Mouse (Mus musculus) brain, embryonic 18.5 days (tissue): Measurements from ENCODE around the gene Rin1.
"Not testable (repeated sequence)": the region's sequence is repeated elsewhere in the genome, so short reads cannot be mapped to it uniquely, and the experiment has no call there.

ENCODE experiments used
- DNase-seq: peaks from one replicate; pipeline ENCODE4 v3.0.0-alpha.2; 2012; ENCODE audit warnings: low read depth, low spot score

The Rin1 gene

DNA sequence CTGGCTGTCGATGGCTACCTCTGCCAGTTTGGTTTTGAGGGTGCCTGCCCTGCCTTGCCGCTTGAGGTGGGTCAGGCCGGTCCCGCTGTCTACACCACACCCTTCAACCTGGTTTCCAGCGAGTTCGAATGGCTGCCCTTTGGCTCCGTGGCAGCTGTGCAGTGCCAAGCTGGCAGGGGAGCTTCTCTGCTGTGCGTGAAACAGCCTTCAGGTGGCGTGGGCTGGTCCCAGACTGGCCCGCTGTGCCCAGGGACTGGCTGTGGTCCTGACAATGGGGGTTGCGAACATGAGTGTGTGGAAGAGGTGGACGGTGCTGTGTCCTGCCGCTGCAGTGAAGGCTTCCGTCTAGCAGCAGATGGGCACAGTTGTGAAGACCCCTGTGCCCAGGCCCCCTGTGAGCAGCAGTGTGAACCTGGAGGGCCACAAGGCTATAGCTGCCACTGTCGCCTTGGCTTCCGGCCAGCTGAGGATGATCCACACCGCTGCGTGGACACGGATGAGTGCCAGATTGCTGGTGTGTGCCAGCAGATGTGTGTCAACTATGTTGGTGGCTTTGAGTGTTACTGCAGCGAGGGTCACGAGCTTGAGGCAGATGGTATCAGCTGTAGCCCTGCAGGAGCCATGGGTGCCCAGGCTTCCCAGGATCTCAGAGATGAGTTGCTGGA lies 18.4 kb downstream of the Rin1 start:
- no peak for DNase-seq

DNA sequence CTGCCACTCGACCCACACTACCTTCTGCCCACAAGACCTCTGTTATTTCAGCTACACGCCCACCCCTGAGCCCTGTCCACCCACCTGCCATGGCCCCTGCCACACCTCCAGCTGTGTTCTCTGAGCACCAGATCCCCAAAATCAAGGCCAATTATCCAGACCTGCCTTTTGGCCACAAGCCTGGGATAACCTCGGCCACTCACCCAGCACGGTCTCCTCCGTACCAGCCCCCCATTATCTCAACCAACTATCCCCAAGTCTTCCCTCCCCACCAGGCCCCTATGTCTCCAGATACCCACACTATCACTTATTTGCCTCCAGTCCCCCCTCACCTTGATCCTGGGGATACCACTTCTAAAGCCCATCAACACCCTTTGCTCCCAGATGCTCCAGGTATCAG lies 19.2 kb downstream of the Rin1 start:
- DNase-seq: no peak

DNA sequence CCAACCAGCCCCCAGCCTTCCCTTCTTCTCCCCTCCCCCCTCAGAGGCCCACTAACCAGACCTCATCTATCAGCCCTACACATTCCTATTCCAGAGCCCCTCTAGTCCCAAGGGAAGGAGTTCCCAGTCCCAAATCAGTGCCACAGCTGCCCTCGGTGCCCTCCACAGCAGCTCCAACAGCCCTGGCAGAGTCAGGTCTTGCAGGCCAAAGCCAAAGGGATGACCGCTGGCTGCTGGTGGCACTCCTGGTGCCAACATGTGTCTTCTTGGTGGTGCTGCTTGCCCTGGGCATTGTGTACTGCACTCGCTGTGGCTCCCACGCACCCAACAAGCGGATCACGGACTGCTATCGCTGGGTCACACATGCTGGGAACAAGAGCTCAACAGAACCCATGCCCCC lies 19.7 kb downstream of the Rin1 start:
- no peak for DNase-seq

DNA sequence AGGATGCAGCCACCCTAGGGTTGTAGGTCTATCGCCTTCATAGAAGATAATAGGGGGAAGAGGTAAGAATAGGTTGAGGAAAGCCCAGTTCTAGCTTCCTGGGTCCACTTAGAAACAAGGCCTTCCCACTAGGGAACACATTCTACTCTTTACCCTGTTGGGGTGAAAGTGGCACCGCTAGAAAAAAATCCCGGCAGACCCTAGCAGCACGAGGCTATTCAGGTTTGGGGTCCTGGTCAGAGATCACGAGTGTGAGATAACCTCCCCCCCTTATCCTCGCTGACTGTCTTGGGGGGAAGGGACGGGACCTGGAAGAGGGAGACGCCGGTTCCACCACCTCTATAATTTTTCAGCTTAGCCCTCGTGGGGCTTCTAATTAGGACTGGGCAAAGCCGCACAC lies 20.8 kb downstream of the Rin1 start:
- DNase-seq: no peak

DNA sequence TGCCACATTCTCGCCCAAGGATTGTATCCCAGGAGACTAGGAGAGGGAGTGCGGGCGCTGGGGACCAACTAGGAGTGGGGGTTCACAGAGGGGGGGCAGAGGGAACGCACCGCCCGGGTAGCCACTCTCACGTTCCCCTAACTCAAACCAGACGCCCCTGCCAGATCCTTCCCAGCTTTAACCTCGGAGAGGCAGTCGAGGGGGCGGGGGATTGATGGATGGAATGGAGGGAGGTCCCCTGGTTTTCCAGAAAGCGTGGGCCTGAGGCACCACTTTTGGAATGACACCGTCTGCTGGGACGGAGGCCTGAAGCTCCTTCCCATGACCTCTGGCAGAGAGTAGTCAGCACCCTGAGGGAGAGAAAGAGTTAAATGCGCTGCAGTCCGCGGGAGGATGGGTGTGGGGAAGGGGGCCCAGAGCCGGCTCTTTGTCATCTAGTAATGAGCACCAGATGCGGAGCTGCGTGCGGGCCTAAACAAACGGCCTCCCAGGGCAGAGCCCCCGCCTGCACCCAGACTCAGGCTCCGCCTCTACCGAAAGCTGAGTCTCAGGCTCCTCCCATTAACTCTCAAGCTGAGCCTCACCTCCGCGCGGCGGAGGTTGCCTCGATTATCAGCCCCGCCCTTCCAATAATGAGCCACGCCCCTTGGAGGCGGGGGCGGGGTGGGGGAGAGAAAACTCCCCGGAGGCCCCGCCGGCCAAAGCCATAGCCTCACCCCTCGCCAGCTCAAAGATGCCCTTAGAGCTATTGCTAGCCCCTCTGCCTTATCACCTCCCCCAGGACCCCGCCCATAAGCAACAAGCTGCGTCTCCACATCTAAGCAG lies 21.5 kb downstream of the Rin1 start:
- DNase-seq: no peak

DNA sequence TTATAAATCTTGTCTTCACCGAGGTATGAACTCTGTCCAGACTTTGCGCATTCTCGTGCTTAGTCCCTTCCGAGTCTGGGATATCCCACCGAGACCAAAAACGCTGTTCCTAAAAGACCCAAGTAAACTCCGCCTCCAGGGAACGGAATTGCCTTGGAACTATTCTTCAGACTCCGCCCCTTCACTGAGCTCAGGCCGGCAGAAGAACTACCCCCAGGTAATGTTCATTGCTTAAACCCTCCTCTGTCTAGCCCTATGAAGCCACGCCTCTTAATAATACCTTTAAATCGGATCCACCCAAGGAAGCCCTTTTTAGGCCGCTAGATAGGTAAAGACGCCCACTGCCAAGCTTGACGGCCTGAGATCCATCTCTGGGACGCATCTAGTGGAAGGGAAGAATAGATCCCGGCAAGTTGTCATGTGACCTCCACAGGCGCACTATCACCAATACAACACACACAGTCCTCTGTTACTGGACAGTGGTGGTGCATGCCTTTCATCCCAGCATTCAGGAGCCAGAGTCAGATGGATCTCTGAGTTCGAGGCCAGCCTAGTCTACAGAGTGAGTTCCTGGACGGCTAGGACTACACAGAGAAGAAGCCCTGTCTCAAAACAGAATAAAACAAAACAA lies 22.2 kb downstream of the Rin1 start:
- DNase-seq: no peak

DNA sequence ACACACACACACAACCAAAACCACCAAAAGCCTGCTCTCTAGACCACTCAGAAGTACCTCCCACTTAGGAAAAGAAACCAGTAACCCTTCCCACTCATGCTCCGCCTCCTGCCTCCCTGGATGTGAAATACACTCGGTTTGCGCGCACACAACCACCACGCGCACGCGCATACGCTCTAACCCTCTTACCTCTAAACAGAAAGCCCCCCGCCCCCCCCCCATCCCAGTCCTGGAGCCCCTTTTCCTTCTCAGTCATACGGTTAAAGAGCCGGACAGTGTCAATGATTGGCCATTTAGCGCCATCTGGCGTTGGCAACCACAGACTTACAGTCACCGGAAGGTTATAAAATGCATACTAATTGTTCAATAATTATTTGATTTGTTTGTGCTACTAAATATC lies 22.7 kb downstream of the Rin1 start:
- no peak for DNase-seq

DNA sequence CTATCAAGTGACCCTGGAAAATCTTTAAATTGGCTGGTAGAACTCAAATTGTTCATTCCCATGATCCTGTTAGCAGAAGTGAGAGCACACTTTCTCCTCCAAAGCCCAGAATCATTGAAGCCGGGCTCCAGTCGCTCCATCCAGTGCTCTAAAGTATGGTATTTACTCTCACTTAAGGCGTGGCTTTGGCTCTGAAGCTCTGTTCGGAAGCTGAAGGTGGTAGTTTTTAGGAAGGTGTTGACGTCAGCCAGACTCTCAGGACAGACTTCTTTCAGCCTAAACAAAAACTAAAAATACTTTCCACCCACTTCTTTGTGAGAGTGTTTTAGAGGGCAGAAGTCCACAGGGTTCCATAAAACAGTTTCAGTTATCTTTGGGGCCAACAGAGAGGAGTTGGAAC lies 23.2 kb downstream of the Rin1 start:
- no peak for DNase-seq

DNA sequence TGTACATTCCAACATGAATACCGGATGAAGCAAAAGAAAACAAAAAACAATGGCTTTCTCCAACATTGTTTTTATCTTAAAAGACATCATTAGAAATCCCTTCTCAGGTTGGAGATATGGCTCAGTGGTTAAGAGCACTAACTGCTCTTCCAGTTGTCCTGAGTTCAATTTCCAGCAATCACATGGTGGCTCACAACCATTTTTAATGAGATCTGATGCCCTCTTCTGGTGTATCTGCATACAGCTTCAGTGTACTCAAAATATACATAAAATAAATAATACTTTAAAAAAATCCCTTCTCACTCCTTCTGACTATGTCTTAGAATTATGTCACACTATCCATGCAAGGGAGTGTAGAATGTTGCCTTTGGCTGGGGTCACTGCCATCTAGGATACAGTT lies 29.0 kb downstream of the Rin1 start:
- no peak for DNase-seq

DNA sequence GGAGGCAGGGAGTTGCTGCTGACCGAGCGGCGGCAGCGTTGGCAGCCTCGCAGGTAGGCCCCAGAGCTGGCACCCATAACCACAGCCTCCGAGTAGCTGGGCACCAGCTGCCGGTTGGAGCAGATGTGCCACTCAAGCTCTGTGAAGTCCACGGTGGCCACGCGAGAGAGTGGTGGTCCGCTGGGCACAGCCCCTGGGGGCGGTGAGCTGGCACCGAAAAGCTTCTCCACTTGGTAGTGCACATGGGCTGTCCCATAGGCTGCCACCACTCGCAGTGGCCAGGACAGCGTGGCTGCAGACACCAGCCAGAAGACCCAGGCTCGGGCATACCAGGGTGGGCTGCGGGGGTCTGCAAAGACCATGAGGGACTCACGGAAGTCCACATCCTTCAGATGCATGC lies 31.7 kb downstream of the Rin1 start:
- DNase-seq: no peak

DNA sequence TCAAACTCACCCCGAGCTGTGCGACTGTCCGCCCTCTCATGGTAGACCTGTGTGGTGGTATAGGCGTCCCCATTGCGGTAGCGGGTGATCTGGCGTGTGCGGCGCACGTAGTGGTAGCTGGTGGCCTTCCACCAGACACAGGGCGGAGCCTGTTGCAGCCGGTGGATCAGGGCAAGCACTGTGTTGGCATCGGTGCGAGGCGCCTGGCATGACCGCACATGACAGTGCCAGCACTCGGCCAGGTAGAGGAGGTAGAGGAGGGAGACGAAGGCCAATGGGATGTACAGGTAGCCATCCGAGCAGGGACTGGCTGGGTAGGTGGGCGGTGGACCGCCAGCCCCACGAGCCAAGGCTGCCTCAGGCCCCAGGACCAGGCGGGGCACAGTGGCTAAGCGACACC lies 32.3 kb downstream of the Rin1 start:
- no peak for DNase-seq

DNA sequence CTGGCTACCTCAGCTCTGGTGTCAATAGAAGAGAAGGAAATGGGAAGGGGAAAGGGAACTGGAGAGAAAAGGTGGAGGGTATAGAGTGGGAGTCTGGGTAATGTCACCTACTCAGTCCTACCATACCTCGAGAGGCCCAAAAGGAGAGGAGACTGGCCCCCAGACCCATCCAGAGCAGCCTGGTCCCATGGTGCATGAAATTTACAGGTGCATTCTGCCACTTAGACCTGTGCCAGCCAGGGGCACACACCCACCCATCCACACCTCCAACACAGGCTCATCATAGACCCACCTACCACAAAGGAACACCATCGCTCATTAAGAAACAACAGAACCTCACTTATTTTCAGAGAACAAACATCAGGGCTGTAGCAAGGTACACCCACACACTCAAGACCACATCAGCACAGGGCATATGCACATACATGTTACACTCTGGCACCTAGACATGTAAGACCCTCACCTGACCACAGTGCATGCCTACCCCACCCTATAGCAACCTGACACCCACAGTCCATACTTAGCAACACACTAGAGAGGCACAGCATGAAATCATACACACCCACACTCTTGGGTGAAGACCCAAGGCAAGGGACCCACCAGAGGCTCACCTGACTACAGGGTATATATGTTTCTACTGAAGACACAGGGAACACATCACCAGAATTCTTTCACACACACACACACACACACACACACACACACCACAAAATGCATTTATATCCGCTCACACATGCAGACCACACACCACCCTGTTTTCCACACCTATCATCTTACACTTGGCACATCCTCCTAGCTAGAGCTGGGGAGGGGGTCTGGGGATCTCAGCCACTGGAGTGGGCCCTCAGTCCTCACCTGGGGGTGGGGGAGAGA lies 33.9 kb downstream of the Rin1 start:
- DNase-seq: no peak

DNA sequence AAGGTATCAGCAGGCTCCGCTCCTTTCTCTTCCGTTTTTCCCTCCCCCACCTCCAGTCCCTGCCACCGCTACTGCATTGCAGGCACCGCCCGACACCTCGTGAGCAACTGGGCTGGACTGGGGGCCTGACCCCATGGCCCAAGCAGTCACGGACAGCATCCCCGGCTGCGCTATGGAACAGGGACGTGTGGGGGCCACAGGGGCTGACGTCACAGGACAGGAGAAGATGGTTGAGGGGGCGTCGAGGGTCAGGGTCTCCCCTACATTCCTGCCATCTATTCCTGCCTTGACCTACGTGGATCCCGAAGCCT lies 34.5 kb downstream of the Rin1 start:
- DNase-seq: no peak

DNA sequence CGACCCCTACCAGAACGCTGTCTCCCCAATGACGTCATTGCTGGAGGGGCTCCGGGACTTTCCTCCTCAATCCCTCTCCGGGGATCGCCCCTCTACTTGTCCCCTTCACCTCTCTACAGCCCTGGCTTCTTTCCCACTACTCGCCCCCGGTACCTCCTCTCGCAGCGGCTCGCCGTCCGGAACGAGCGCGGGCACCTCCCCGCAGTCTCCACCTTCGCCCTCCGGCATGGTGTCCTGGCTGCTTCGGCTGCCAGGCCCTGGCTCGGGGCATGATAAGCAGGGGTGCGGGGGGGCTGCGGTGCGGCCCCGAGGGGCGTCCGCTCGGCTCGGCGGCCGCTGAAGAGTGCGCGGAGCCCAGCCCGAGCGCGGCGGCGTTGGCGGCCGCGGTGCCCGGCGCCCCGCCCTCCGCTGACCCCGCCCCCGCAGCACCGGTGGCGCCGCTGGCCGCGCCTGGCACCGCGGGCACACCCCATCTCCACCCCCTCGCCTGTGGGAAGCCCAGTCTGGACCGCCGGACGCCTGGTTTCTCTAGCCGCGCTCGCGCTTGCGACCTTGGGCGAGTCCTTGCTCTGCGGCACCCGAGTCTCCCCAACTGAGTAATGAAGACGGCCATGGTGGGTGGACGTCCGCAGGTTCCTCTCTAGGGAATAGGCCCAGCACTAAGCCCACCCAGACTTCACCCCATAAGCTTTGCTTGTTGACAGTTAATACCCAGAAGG lies 35.0 kb downstream of the Rin1 start, which contains the start of gene Tmem151a:
Tmem151a (minus strand) TSS at position 387 of the 719 bp plus-strand sequence.
- DNase-seq: no peak

DNA sequence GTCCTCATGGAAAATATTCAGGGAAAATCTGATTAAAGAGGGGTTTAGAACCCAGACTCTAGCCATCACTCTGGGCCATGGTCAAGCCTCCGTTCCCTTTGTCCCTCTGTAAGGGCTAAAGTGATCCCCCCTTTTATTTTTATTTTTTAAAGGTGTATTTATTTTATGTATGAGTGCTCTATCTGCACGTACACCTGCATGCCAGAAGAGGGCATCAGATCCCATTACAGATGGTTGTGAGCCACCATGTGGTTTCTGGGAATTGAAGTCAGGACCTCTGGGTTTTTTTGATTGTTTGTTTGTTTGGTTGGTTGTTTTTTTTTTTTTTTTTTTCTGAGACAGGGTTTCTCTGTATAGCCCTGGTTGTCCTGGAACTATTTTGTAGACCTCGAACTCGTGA lies 36.3 kb downstream of the Rin1 start:
- not testable (repeated sequence) for DNase-seq

DNA sequence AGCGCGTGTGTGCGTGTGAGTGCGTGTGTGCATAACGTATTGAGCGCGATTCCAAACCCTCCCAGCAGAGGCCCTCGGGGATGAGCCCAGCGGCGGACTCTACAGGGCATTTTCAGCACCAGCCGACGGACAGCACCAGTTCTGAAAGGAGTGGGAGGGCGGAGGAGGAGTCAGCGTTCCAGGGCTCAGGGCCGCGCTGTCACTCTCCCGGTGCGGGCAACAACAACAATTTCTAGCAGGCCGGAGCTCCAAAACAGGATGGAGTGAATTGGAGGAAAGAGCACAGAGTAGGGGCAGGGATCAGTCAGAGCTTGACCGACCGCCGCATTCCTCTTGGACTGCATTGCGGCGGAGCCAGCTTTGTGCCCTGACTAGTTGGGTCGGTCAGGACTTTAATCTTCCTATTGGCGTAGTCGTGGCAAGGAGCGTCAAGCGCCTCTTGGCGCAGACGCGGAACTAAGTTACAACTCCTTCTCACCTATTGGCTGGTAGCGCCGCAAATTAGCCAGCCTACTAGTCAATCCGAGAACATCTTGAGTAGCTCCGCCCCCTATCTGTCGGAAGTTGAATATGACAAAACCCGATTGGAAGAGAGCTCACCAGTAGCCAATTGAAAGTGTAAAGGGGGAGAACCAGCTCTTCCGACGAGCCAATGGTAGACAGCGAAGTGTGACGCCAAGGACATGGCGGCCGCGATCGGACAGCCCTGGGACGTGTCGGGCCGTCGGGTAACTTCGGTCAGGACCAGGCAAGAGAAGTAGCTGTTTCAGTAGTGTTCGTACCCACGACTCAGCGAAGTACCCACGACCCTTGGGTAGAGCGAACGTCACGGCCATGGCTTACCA lies 37.8 kb downstream of the Rin1 start, which contains the start of gene Yif1a:
Yif1a (plus strand) TSS at position 655 of the 845 bp plus-strand sequence.
- peak; percentile 98 for DNase-seq

DNA sequence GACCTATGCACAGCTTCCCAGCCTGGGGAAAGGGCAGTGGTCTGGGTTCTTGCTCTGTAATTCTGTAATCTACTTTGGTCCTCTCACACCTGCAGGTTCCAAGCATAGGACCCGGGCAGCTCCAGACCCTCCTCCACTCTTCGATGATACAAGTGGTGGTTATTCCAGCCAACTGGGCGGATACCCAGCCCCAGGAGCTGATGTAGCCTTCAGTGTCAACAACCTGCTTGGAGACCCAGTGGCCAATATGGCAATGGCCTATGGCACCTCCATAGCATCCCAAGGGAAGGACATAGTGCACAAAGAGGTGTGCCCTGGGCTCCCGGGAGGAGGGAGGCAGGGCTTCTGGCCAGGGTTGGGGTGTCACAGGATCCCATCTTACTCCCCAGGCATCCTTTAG lies 39.0 kb downstream of the Rin1 start:
- no peak for DNase-seq

DNA sequence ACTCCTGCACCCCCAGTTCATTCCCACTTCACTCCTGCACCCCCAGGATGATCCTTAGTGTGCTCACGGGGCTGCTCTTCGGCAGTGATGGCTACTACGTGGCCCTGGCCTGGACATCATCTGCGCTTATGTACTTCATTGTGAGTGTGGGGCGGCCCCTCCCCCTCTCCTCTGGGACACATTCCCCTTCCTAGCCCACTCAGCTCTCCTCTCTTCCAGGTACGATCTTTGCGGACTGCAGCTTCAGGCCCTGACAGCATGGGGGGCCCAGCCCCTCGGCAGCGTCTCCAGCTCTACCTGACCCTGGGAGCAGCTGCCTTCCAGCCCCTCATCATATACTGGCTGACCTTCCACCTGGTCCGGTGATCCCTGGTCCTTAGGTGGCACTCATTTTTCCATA lies 41.8 kb downstream of the Rin1 start:
- no peak for DNase-seq

DNA sequence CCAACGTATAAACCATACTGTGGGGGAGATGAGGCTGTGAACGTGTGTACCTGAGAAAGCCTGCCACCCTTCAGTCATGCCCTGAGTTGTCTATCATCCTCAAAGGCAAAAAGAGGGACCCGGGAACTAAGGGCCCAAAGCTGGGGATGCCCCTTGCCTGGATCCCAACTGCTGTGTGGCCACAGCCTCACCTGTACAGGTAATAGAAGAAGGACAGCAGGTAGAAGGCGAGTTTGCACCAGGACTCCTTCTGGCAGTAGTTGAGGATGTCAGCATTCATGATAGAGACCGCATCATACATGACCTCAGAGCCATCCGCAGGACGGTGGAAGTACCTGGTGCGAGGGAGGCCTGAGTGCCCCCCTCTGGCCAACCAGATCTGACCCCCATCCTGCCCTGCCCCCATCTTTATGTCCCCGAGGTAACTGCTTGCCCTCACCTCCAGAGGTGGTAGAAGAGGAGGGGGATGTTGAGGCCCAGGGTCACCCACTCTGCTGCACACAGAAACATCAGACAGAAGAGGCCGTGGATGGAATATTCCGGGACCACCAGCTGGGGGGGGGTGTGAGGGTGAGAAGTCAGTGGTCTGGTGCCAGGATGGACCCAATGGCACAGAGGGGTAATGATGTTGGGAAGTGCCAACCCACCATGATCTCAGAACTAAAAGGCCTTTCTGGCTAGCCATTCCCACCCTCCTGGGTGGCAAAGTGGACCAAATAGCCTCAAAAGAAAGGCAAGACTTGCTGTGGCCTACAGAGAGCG lies 43.4 kb downstream of the Rin1 start:
- no peak for DNase-seq

DNA sequence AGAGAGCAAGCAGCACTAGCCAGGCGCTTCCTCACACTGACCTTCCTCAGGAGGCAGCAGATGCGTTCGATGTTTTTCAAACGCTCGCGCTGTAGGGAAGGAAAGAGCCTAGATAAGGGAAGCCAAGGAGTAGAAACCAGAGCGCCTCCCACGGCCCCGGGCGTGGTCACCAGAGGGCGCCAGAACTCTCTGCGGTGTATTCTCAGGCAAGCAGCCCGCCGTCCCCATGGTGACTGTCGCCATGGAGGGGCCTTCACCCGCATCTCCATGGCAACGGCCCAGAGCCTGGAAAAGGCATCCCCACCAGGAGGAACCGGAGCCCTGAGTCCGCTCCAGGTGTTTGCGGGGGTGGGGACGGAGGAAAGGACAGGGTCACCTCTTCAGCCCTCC lies 44.0 kb downstream of the Rin1 start:
- DNase-seq: peak; percentile 82
